ENCODE assay signal across 8 mouse cellular contexts in genomic region chr6:100286573-100287333, GRCm38 (mm10). TPM values are rescaled to one million over a fixed set of nuclear protein-coding genes. Genes with fewer than 3 reads are reported as not detected.
DNase-seq lines count a peak whose midpoint lies in the region; ATAC-seq and TF ChIP-seq lines count a peak whose summit lies in the region.

No protein-coding gene starts in this region.

- H3K4me2 ChIP-seq in embryonic facial prominence, embryonic 15.5 days (replicated peaks) = peak overlapping the region; percentile 58
- H3K4me2 ChIP-seq in kidney, embryonic 14.5 days (replicated peaks; ENCODE audit: low read depth, low read length) = peak overlapping the region; percentile 78
- H3K4me2 ChIP-seq in myocyte (ENCODE audit: low read depth) = peak overlapping the region; percentile 83

- H3ac ChIP-seq in myocyte (ENCODE audit: control insufficient read depth, insufficient read length) = peak overlapping the region; percentile 96

- H3K9me3 ChIP-seq in embryonic facial prominence, embryonic 15.5 days (replicated peaks) = no peaks in the 10 kb centered on the region
- no peaks in the 10 kb centered on the region for H3K9me3 ChIP-seq in heart, embryonic 10.5 days
- H3K9me3 ChIP-seq in kidney, embryonic 14.5 days (ENCODE audit: control insufficient read depth, low read length) = no peaks in the 10 kb centered on the region

- no peak for TF ChIP-seq CTCF in bone marrow macrophage, adult 2 months (IDR thresholded peaks at IDR 0.05; ENCODE audit: low read depth, low read length)
- 0 out of 2 replicates have a peak, but pooled peaks have one; percentile 13 for TF ChIP-seq CTCF in liver, adult 2 months (IDR thresholded peaks at IDR 0.05; ENCODE audit: low read depth, low read length)

- under 1% methylated on average over 52 of the region's 117 CpGs for WGBS in embryonic facial prominence, embryonic 15.5 days
- WGBS in heart, embryonic 10.5 days = 9% methylated on average over 93 of the region's 117 CpGs
- under 1% methylated on average over 39 of the region's 117 CpGs for WGBS in kidney, embryonic 14.5 days
- 9% methylated on average over 111 of the region's 117 CpGs for WGBS in liver, adult 2 months

- no peak for TF ChIP-seq POLR2A in bone marrow macrophage, adult 2 months (IDR thresholded peaks at IDR 0.05; ENCODE audit: borderline replicate concordance, low read depth, low read length)
- TF ChIP-seq POLR2A in liver, adult 2 months (IDR thresholded peaks at IDR 0.05; ENCODE audit: extremely low read depth, insufficient read depth, low read length) = 0 out of 2 replicates have a peak, but pooled peaks have one; percentile 17
- peak; percentile 60 for TF ChIP-seq POLR2A in myocyte (IDR thresholded peaks at IDR 0.05; ENCODE audit: insufficient read length, low read depth)

- H3K36me3 ChIP-seq in embryonic facial prominence, embryonic 15.5 days = no peaks in the 10 kb centered on the region
- no peaks in the 10 kb centered on the region for H3K36me3 ChIP-seq in heart, embryonic 10.5 days
- no peaks in the 10 kb centered on the region for H3K36me3 ChIP-seq in kidney, embryonic 14.5 days (ENCODE audit: control insufficient read depth, insufficient read depth, low read length)
- H3K36me3 ChIP-seq in liver, adult 2 months (ENCODE audit: control insufficient read depth, insufficient read depth, low read length) = no peaks in the 10 kb centered on the region
- peaks cover 5% of the 10 kb centered on the region for H3K36me3 ChIP-seq in myocyte (ENCODE audit: control insufficient read depth, insufficient read depth)

- peak overlapping the region; percentile 57 for H3K27ac ChIP-seq in bone marrow macrophage, adult 2 months (ENCODE audit: insufficient read depth, low read depth, low read length)
- peak overlapping the region; percentile 94 for H3K27ac ChIP-seq in embryonic facial prominence, embryonic 15.5 days (replicated peaks)
- H3K27ac ChIP-seq in heart, embryonic 10.5 days = peak overlapping the region; percentile 98
- H3K27ac ChIP-seq in kidney, embryonic 14.5 days (ENCODE audit: low read depth, low read length) = peak overlapping the region; percentile 93
- peak overlapping the region; percentile 73 for H3K27ac ChIP-seq in liver, adult 2 months (replicated peaks; ENCODE audit: insufficient read depth, low read depth, low read length)

- peak; percentile 79 for ATAC-seq in embryonic facial prominence, embryonic 15.5 days (ENCODE audit: insufficient number of reproducible peaks, low FRiP score, low TSS enrichment, low read depth)
- ATAC-seq in kidney, embryonic 14.5 days (ENCODE audit: low FRiP score, low TSS enrichment) = peak; percentile 80

- peak overlapping the region; percentile 66 for H3K4me3 ChIP-seq in bone marrow macrophage, adult 2 months (ENCODE audit: insufficient read depth, low read length)
- H3K4me3 ChIP-seq in embryonic facial prominence, embryonic 15.5 days (replicated peaks) = peak overlapping the region; percentile 70
- H3K4me3 ChIP-seq in heart, embryonic 10.5 days = peak overlapping the region; percentile 78
- peak overlapping the region; percentile 68 for H3K4me3 ChIP-seq in kidney, embryonic 14.5 days (ENCODE audit: low read length)
- peak overlapping the region; percentile 71 for H3K4me3 ChIP-seq in liver, adult 2 months (ENCODE audit: insufficient read depth, low read depth, low read length)
- H3K4me3 ChIP-seq in myocyte = peak overlapping the region; percentile 51

- H3K9ac ChIP-seq in embryonic facial prominence, embryonic 15.5 days = peak overlapping the region; percentile 74
- H3K9ac ChIP-seq in kidney, embryonic 14.5 days (ENCODE audit: low read depth, low read length) = peak overlapping the region; percentile 95
- H3K9ac ChIP-seq in liver, adult 2 months (ENCODE audit: low read depth, low read length) = peak overlapping the region; percentile 90

- H3K27me3 ChIP-seq in embryonic facial prominence, embryonic 15.5 days = no peaks in the 10 kb centered on the region
- peaks cover 23% of the 10 kb centered on the region; the same call in 1 of the 2 replicates for H3K27me3 ChIP-seq in heart, embryonic 10.5 days (ENCODE audit: insufficient read depth, poor library complexity, severe bottlenecking)
- 0 out of 2 replicates have a peak, but pooled peaks cover 4% of the 10 kb centered on the region for H3K27me3 ChIP-seq in kidney, embryonic 14.5 days (ENCODE audit: control insufficient read depth, insufficient read depth, low read length)
- H3K27me3 ChIP-seq in liver, adult 2 months (ENCODE audit: control insufficient read depth, insufficient read depth, low read length) = no peaks in the 10 kb centered on the region
- H3K27me3 ChIP-seq in myocyte (ENCODE audit: control insufficient read depth, insufficient read depth, insufficient read length) = peaks cover 23% of the 10 kb centered on the region

- H3K4me1 ChIP-seq in bone marrow macrophage, adult 2 months (ENCODE audit: control insufficient read depth, insufficient read depth, low read length) = peaks cover 13% of the 10 kb centered on the region
- H3K4me1 ChIP-seq in embryonic facial prominence, embryonic 15.5 days = peaks cover 25% of the 10 kb centered on the region
- H3K4me1 ChIP-seq in heart, embryonic 10.5 days = peaks cover 30% of the 10 kb centered on the region
- peaks cover 13% of the 10 kb centered on the region; the same call in 1 of the 2 replicates for H3K4me1 ChIP-seq in kidney, embryonic 14.5 days (ENCODE audit: control insufficient read depth, insufficient read depth, low read length)
- H3K4me1 ChIP-seq in liver, adult 2 months (ENCODE audit: control insufficient read depth, insufficient read depth, low read length) = peaks cover 6% of the 10 kb centered on the region

- peak; percentile 76 for DNase-seq in A20 (ENCODE audit: low read depth, low spot score)
- no peak for DNase-seq in heart, embryonic 10.5 days (ENCODE audit: low spot score)
- DNase-seq in liver, adult 2 months (ENCODE audit: extremely low read depth, low read depth, low spot score) = peak; percentile 44
- DNase-seq in spleen, postnatal 36 days (ENCODE audit: low spot score in 2 of 2) = peak; percentile 71 to 75

- peaks cover 8% of the 10 kb centered on the region for H3K79me2 ChIP-seq in liver, adult 2 months (ENCODE audit: control insufficient read depth, insufficient read depth, low read length)
- peaks cover 46% of the 10 kb centered on the region for H3K79me2 ChIP-seq in myocyte (ENCODE audit: control insufficient read depth, insufficient read depth)

TF ChIP-seq in myocyte, 11 proteins besides CTCF, POLR2A, EP300 and RAD21:
- peak in 1 of 3 experiments; percentile 19 for TF ChIP-seq MYOD1 (IDR thresholded peaks at IDR 0.05; ENCODE audit: control insufficient read depth in 1 of 3, insufficient read length in 2 of 3, low read depth in 2 of 3)
- no peak for TF ChIP-seq E2F4 (IDR thresholded peaks at IDR 0.05; ENCODE audit: insufficient read depth)
- TF ChIP-seq TCF12 (IDR thresholded peaks at IDR 0.05; ENCODE audit: insufficient read depth, poor library complexity, severe bottlenecking) = no peak
- peak; percentile 12 for TF ChIP-seq POLR2AphosphoS2 (IDR thresholded peaks at IDR 0.05; ENCODE audit: insufficient read length, low read depth)
- TF ChIP-seq REST (IDR thresholded peaks at IDR 0.05; ENCODE audit: insufficient read depth, insufficient read length) = no peak
- no peak for TF ChIP-seq TCF3 (IDR thresholded peaks at IDR 0.05; ENCODE audit: insufficient read length, low read depth)
- TF ChIP-seq CEBPB (IDR thresholded peaks at IDR 0.05; ENCODE audit: insufficient read depth, poor library complexity, severe bottlenecking) = no peak
- no peak for TF ChIP-seq MAX (IDR thresholded peaks at IDR 0.05; ENCODE audit: low read depth)
- no peak for TF ChIP-seq SRF (IDR thresholded peaks at IDR 0.05; ENCODE audit: control insufficient read depth, insufficient read length, low read depth)
- no peak for TF ChIP-seq MYOG (IDR thresholded peaks at IDR 0.05; ENCODE audit: control insufficient read depth in 1 of 3, insufficient read depth in 1 of 3, insufficient read length in 2 of 3, low read depth in 2 of 3)
- no peak for TF ChIP-seq USF1 (IDR thresholded peaks at IDR 0.05; ENCODE audit: low read depth)
TF ChIP-seq in myocyte: peak in this region for 2.

RNA-seq across cellular contexts. Expression of gene Rybp, which starts 0.5 kb away (rescaled TPM):
- polyA plus RNA-seq in bone marrow macrophage, adult 2 months (2012; ENCODE audit: insufficient read depth, insufficient read length, missing spikeins) = 19.4 and 28.1 TPM in 2 replicates
- polyA plus RNA-seq in embryonic facial prominence, embryonic 15.5 days (2015; fragmentation: Nextera tagmentation; extraction: Ambion mirVana) = 20.0 and 23.7 TPM in 2 replicates
- polyA plus RNA-seq in heart, embryonic 10.5 days (2016; fragmentation: Nextera tagmentation; extraction: Ambion mirVana) = 11.4 and 14.8 TPM in 2 replicates
- 12.8 and 15.8 TPM in 2 replicates for polyA plus RNA-seq in kidney, embryonic 14.5 days (2014; fragmentation: Nextera tagmentation; extraction: Ambion mirVana)
- 6.7 and 8.2 TPM in 2 replicates for total RNA-seq in liver, adult 2 months (2014; rRNA removed)
- polyA plus RNA-seq in liver, adult 2 months (2012; rRNA removed) = 5.6 and 6.7 TPM in 2 replicates
- 9.5 TPM for polyA plus RNA-seq in myocyte (2012; fragmentation: generic; extraction: Trizol)
